Mouse (Mus musculus) stomach, embryonic 14.5 days (tissue): ENCODE measurements around the gene Rnf113a1. TPM values are rescaled to one million over a fixed set of nuclear protein-coding genes. Genes with fewer than 3 reads are reported as not detected.
"Not testable (repeated sequence)": the region's sequence is repeated elsewhere in the genome, so short reads cannot be mapped to it uniquely, and the experiment has no call there.

ENCODE experiments used
- ATAC-seq: fragments of 200-750 bp; cut with Nextera tagmentation; 2 replicates; pipeline ENCODE4 v1.8.0; 2017; ENCODE audit warnings: low read depth, moderate TSS enrichment; ENCODE audit not compliant: insufficient number of reproducible peaks, insufficient read depth, low FRiP score
- H3K27ac ChIP-seq: fragments of 300-500 bp; sonication (generic); 2 replicates; pipeline ENCODE4 v1.5.1; 2014; ENCODE audit warnings: mild to moderate bottlenecking, low read length, moderate library complexity, mixed read lengths
- H3K27me3 ChIP-seq: fragments of 300-500 bp; sonication (generic); 2 replicates; pipeline ENCODE4 v1.6.1; 2014; ENCODE audit warnings: low read length, control low read depth, mixed read lengths; ENCODE audit not compliant: control insufficient read depth, insufficient read depth
- H3K36me3 ChIP-seq: fragments of 300-500 bp; sonication (generic); 2 replicates; pipeline ENCODE4 v1.6.1; 2014; ENCODE audit warnings: mild to moderate bottlenecking, control low read depth, low read length, moderate library complexity, mixed read lengths; ENCODE audit not compliant: control insufficient read depth, insufficient read depth
- H3K4me1 ChIP-seq: fragments of 300-500 bp; sonication (generic); 2 replicates; pipeline ENCODE4 v1.6.1; 2014; ENCODE audit warnings: low read length, control low read depth, mixed read lengths; ENCODE audit not compliant: control insufficient read depth, insufficient read depth
- H3K4me2 ChIP-seq: fragments of 300-500 bp; sonication (generic); replicated peaks from 2 replicates; pipeline ENCODE4 v1.6.1; 2014; ENCODE audit warnings: low read depth, low read length, control low read depth
- H3K4me3 ChIP-seq: fragments of 300-500 bp; sonication (generic); 2 replicates; pipeline ENCODE4 v1.5.1; 2014; ENCODE audit warnings: low read depth, low read length, control low read depth
- H3K9ac ChIP-seq: fragments of 300-500 bp; sonication (generic); replicated peaks from 2 replicates; pipeline ENCODE4 v1.6.1; 2014; ENCODE audit warnings: low read depth, mild to moderate bottlenecking, control low read depth, low read length, moderate library complexity, mixed read lengths
- H3K9me3 ChIP-seq: fragments of 300-500 bp; sonication (generic); 2 replicates; pipeline ENCODE4 v1.6.1; 2016; ENCODE audit warnings: low read depth, low read length, control low read depth; ENCODE audit not compliant: control insufficient read depth
- WGBS: fragments of 180-500 bp; shearing (Covaris S2); extraction: QIAGEN DNeasy Blood & Tissue Kit; methylation state at CpG from one replicate; pipeline ENCODE4 v1.1.7; 2014; 5-methylcytosine and 5-hydroxymethylcytosine counted together
- polyA plus RNA-seq: library from polyadenylated mRNA; unstranded; fragments of >200 nt; fragmentation: Nextera tagmentation; extraction: Ambion mirVana; gene quantifications from 2 replicates; pipeline ENCODE4 v1.2.1, GENCODE M21; 2014

Gene Rnf113a1
- polyA plus RNA-seq, 1 experiment from 2014 or later: 10.7 TPM

DNA sequence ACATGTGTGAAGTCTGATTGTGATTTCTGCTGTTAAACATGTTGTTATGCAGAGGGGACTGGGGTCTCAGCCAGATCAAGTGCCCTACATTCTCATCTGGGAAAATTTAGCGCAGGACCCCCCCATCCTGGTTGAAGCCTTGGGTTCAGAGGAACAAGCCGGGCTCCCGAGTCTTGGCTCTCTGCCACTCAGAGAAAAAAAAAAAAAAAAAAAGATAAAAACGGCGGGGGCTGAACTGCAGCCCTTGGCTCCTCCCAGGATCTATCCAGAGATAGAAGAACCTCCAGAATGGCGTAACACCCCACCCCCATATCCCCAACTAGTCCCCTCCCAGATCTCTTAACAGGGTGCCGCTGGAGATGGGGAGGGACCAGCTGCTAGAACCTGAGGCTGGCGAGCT lies 6.6 kb upstream of the Rnf113a1 start:
- H3K4me1 ChIP-seq, H3K4me3 ChIP-seq, ATAC-seq, H3K9ac ChIP-seq, H3K27me3 ChIP-seq, H3K27ac ChIP-seq, H3K4me2 ChIP-seq, H3K9me3 ChIP-seq, H3K36me3 ChIP-seq: not testable (repeated sequence)
- 63% methylated on average over 7 of the region's 8 CpGs for WGBS

GRCm38 (mm10) chrX:37190755-37191104 lies 315 bp upstream of the Rnf113a1 start:
- Histone ChIP-seq H3K4me2 (peak overlapping the region; percentile 49), H3K9ac (peak overlapping the region; percentile 33; the same call in 1 of the 2 replicates), H3K4me1 (no peaks in the 10 kb centered on the region), H3K4me3 (peak overlapping the region; percentile 45), H3K9me3 (no peaks in the 10 kb centered on the region), H3K36me3 (no peaks in the 10 kb centered on the region), H3K27me3 (no peaks in the 10 kb centered on the region), H3K27ac (no peak overlapping the region)
- WGBS: 21% methylated on average over 20 of the region's 20 CpGs
- peak; percentile 57; the same call in 1 of the 2 replicates for ATAC-seq

- Histone ChIP-seq H3K4me2 (peak overlapping the region; percentile 49), H3K4me1 (no peaks in the 10 kb centered on the region), H3K27ac (no peak overlapping the region), H3K9ac (peak overlapping the region; percentile 52; the same call in 1 of the 2 replicates), H3K4me3 (peak overlapping the region; percentile 45), H3K36me3 (no peaks in the 10 kb centered on the region), H3K9me3 (no peaks in the 10 kb centered on the region), H3K27me3 (no peaks in the 10 kb centered on the region)
- WGBS: 23% methylated on average over 28 of the region's 28 CpGs
- peak; percentile 6; the same call in 1 of the 2 replicates for ATAC-seq
Observed at GRCm38 (mm10) chrX:37191744-37192379, 817 bp downstream of the Rnf113a1 start.

DNA sequence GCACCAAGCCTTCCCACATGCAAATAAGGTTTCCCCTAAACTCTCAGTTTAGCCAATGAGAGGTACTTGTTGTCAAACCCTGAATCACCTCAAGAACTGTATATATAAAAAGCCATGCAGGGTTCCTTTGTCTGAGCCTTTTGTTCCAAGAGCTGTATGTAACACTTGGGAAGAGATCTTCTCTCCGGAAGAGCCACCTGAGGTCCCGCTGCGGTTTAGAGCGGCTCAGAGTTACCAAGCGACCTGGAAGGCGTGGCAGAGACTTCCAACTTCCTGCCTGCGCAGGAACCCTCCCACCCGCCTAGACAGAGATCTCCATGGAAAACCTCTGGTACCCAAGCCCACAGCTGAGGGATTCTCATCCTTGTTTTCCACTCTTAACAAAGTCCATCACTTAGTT lies 7.6 kb downstream of the Rnf113a1 start:
- 55% methylated on average over 8 of the region's 8 CpGs for WGBS
- H3K27ac ChIP-seq: no peak overlapping the region
- ATAC-seq: no peak

DNA sequence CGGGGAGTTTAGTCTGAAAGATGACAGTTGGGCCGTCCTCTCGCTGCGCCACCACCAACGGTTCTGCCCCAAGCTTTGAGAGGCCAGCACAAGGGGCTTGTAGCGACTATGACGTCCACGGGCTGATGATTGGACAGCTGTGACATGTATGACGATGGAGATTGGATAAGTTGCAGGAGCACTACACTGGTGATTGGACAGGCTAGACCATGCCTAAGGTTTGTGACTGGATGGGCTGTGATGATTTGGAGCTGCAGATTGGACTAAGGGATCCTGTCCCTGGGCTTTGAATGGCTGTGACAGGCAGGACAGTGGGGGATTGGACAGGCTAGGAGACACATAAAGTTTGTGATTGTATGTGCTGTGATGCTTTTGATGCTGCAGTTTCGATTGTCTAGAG lies 19.9 kb downstream of the Rnf113a1 start, which contains the start of gene Gm9:
Gene Gm9 (minus strand): TSS at position 101 of the 400 bp plus-strand sequence.
- Histone ChIP-seq H3K27me3 (no peaks in the 10 kb centered on the region), H3K36me3 (no peaks in the 10 kb centered on the region), H3K27ac (no peak within 1 kb of the TSS), H3K9ac (no peak within 1 kb of the TSS), H3K9me3 (no peaks in the 10 kb centered on the region), H3K4me1 (no peaks in the 10 kb centered on the region), H3K4me2 (no peak within 1 kb of the TSS), H3K4me3 (no peak within 1 kb of the TSS)
- WGBS: 81% methylated on average over 10 of the region's 10 CpGs
- no peak for ATAC-seq

More for the DNA sequence above, 7.6 kb downstream of the Rnf113a1 start:
- Histone ChIP-seq H3K27me3 (no peaks in the 10 kb centered on the region), H3K36me3 (no peaks in the 10 kb centered on the region), H3K4me3 (no peak overlapping the region), H3K4me1 (no peaks in the 10 kb centered on the region), H3K9me3 (no peaks in the 10 kb centered on the region), H3K9ac (no peak overlapping the region), H3K4me2 (no peak overlapping the region)

- H3K9me3 ChIP-seq, H3K4me3 ChIP-seq, H3K9ac ChIP-seq, H3K4me1 ChIP-seq, H3K36me3 ChIP-seq, H3K27me3 ChIP-seq, H3K27ac ChIP-seq, H3K4me2 ChIP-seq, ATAC-seq: not testable (repeated sequence)
- WGBS: 67% methylated on average over 1 of the region's 1 CpGs
Observed at GRCm38 (mm10) chrX:37222158-37222557, 31.1 kb downstream of the Rnf113a1 start, which contains the start of gene Rhox1. TSS of gene Rhox1 (minus strand) at chrX:37222258.

Other genes starting within 250 kb of the Rnf113a1 start
- gene Sept6, start 199.5 kb upstream of the Rnf113a1 start, polyA plus RNA-seq: 21.0 and 24.7 TPM in 2 replicates
- gene Sowahd, start 142.4 kb upstream of the Rnf113a1 start, polyA plus RNA-seq: 0.27 TPM in 1 of 2 replicates, not detected in the other
- gene Rpl39, start 105.8 kb upstream of the Rnf113a1 start, polyA plus RNA-seq: 674 and 682 TPM in 2 replicates
- gene Upf3b, start 80.9 kb upstream of the Rnf113a1 start, polyA plus RNA-seq: 25.4 and 26.3 TPM in 2 replicates
- 19.0 and 19.3 TPM in 2 replicates for gene Nkap, start 64.5 kb upstream of the Rnf113a1 start, polyA plus RNA-seq
- gene Akap14, start 22.4 kb upstream of the Rnf113a1 start, polyA plus RNA-seq: 0.13 TPM in 1 of 2 replicates, not detected in the other
- gene Ndufa1, start 82 bp upstream of the Rnf113a1 start, polyA plus RNA-seq: 400 and 468 TPM in 2 replicates
- not detected in 2 replicates for gene Gm9, start 19.8 kb downstream of the Rnf113a1 start, polyA plus RNA-seq
- not detected in 2 replicates for gene Rhox1, start 31.0 kb downstream of the Rnf113a1 start, polyA plus RNA-seq
- not detected in 2 replicates for gene Rhox2a, start 53.7 kb downstream of the Rnf113a1 start, polyA plus RNA-seq
- gene Rhox3a, start 58.7 kb downstream of the Rnf113a1 start, polyA plus RNA-seq: not detected in 2 replicates
- not detected in 2 replicates for gene Rhox4a, start 74.1 kb downstream of the Rnf113a1 start, polyA plus RNA-seq
- not detected in 2 replicates for gene Rhox3a2, start 188.8 kb downstream of the Rnf113a1 start, polyA plus RNA-seq
- not detected in 2 replicates for gene Rhox4a2, start 199.6 kb downstream of the Rnf113a1 start, polyA plus RNA-seq
- gene Rhox2b, start 220.8 kb downstream of the Rnf113a1 start, polyA plus RNA-seq: not detected in 2 replicates
- gene Rhox4b, start 241.2 kb downstream of the Rnf113a1 start, polyA plus RNA-seq: not detected in 2 replicates